Mouse (Mus musculus): ENCODE measurements around the gene Cox6a2. TPM values are rescaled to one million over a fixed set of nuclear protein-coding genes. Genes with fewer than 3 reads are reported as not detected.
A peak's percentile ranks its signal among the peaks of the same experiment; 100 is the strongest.

Cox6a2 gene
- 0.42 and 2.5 TPM in 2 replicates for polyA plus RNA-seq (2012; rRNA removed)

GRCm38 (mm10) chr7:128206152-128206551, at the start of gene Cox6a2:
Gene Cox6a2 (minus strand): TSS chr7:128206387.
- no peak for DNase-seq (ENCODE audit: low read depth)

DNA sequence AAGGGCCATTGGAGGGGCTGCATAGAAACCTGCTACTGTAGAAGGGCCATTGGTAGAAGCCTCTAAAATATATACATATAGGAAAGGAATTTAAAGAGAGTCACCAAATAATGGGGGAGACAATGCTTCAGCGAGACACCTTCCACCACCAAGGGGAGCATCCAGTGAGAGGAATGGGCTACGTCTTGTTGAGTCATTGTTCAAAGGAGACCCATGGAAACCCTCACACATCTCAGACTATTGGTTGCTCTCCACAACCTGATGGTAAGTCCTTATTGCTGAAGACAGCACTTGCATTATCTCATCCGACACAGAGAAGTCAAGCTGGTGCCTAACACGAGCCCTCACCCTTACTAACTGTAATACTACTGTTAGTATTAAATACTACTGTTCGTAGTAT, 49.6 kb upstream of the Cox6a2 start:
- no peak for DNase-seq (ENCODE audit: low read depth)

DNA sequence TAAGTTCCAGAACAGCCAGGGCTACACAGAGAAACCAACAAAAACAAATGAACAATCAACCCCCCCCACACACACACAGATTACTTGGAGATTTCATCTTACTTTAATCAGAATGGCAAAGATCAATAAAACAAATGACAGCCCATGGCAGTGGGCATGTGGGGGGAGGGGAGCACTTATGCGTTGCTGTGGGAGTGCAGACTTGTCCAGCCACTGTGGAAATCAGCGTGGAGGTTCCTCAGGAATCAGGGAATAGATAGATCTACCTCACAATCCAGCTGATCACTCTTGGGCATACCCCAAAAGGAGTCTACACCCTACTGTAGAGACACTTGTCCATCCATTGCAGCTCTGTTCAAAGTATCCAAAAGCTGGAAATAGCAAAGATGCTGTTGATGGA, 48.8 kb upstream of the Cox6a2 start:
- DNase-seq (ENCODE audit: low read depth) = no peak

GRCm38 (mm10) chr7:128252609-128253008, 46.4 kb upstream of the Cox6a2 start:
- DNase-seq (ENCODE audit: low read depth) = no peak

DNA sequence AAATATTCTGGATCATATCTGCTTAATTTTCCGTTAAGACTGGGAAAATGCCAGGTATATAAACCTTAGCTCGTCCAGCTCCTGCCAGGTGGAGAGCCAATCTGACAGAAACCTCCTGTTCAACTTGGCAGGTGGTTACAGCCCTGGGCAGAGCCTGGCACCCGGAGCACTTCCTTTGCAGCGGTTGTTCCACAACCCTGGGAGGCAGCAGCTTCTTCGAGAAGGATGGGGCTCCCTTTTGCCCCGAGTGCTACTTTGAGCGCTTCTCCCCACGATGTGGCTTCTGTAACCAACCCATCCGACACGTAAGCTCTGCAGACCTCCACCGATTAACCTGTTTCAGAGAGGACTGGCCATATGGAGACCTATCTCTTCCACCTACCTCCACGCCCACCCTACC, 45.8 kb upstream of the Cox6a2 start:
- no peak for DNase-seq (ENCODE audit: low read depth)

- DNase-seq (ENCODE audit: low read depth) = no peak
Measured at GRCm38 (mm10) chr7:128249998-128250397, 43.8 kb upstream of the Cox6a2 start.

DNA sequence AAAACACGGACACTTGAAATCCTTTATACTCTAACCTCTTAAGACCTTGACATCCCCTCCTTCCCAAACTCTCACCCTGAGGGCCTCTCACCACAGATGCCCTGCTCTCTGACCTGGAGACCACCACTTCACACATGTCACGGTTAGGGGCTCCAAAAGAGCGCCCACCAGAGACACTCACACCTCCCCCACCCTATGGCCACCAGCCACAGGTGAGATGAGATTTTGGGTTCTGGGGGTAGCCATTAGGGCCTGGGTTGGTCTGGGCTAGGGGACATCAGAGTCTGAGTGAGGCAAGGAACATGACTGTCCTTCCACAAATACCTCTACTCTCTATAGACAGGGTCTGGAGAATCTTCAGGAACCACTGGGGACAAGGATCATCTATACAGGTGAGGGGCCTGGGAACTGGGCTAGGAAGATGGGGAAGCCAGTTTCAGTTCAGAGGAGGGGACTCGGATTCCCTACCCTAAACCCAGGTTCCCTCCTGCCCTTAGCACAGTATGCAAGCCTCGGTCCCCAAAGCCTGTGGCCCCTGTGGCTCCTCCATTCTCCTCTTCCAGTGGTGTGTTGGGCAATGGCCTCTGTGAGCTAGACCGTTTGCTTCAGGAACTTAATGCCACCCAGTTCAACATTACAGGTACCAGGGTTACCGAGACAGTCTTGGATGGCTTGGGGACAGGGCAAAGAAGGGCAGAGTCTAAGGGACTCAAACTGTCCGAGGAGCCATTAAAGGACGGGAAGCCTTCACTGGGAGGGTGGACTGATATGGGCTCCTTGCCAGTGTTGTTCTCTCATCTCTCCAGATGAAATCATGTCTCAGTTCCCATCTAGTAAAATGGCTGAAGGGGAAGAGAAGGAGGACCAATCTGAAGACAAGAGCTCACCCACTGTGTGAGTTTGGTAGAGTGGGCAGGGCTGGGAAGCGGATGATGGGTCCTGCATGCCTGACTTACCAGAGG, 42.2 kb upstream of the Cox6a2 start:
- DNase-seq (ENCODE audit: low read depth) = no peak

DNA sequence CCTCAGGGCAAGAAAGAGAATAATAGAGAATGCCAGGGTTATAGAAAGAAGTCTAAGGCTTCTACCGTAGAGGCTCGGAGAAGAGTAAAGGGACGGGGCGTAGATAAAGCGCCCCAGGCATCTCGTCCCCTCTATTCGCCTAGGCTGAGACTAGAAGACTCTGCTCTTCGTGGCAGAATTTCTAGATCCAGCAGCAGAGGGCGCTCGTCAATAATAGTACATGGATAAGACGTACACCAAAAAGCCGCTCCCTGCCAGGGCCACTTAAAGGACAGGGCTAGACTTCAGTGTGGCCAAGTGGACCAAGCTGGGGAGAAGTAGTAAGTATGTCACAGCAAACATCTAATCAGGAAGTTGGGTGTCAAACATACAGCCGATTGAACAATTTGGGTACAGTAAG, 41.3 kb upstream of the Cox6a2 start:
- DNase-seq (ENCODE audit: low read depth) = no peak

- DNase-seq (ENCODE audit: low read depth) = no peak
Measured at GRCm38 (mm10) chr7:128246496-128247391, 40.6 kb upstream of the Cox6a2 start, which contains the start of gene Tgfb1i1. Gene Tgfb1i1 (plus strand): TSS chr7:128246812.

DNA sequence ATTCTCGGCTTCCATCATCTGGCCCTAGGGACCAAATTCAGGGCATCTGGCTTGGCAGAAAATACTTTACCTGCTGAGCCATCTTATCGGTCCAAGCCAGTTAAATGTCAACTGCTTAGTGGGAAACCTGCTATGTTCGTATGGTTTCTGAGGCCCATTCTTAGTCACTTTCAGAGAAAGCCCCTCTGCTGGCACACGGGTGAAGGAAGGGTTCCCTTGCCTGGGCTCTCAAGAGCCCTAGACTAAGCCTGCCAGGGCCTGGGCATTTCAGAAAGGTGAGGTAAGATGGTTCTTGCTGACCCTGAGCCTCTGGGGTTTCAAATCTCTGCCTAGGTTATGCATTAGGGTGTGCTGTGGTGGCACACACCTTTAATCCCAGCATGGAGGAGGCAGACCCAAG, 39.4 kb upstream of the Cox6a2 start:
- no peak for DNase-seq (ENCODE audit: low read depth)

DNA sequence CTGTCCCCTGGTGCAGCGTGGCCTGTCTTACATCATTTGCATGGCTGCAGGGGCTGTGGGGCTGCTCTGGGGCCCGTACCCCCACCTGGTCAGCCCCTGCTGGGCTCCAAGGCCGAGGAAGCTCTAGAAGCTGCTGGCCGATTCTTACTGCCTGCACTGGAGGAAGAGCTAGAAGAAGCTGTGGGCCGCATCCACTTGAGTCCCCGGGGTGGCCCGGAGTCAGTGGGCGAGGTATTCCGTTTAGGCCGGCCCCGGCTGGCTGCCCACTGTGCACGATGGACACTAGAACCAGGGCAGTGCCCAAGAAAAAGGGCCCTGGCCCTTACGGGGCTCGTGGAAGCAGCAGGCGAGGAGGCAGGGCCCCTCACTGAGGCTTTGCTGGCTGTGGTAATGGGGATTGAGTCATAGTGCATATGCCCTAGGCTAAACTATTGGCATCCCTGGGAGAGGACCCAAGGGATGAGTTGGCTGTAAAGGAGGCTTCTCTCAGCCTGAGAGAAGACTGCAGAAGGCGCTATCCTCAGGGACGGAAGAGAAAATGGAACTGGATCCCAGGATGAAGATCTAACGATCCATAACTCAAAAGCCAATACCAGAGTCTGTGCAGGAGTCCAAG, 38.3 kb upstream of the Cox6a2 start:
- DNase-seq (ENCODE audit: low read depth) = no peak

- DNase-seq (ENCODE audit: low read depth) = no peak
Measured at GRCm38 (mm10) chr7:128243921-128244320, 37.7 kb upstream of the Cox6a2 start.

- DNase-seq (ENCODE audit: low read depth) = no peak
Measured at GRCm38 (mm10) chr7:128242331-128242730, 36.1 kb upstream of the Cox6a2 start.

DNA sequence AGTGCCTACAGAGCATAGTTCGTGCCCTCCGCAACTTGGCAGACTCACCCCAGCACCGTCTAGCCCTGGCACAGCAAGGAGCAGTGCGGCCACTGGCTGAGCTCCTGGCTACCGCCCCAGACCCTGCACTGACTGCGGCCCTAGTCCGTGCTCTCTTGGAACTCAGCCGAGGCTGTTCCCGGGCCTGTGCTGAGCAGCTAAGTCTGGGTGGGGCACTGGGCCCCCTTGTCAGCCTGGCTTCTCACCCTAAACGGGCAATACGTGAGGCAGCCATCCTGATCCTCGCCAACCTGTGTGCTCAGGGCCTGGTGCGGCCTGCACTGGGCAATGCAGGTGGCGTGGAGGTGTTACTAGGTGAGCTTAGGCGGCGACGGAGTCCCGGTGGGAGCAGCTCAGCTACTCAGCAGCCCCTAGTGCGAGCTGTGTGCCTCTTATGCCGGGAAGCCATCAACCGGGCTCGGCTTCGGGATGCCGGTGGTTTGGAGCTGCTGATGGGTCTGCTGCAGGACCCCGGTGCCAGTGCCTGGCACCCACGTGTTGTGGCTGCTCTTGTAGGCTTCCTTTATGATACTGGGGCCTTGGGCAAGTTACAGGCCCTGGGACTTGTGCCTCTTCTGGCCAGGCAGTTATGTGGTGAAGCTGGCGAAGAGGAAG, 34.1 kb upstream of the Cox6a2 start:
- no peak for DNase-seq (ENCODE audit: low read depth)

- no peak for DNase-seq (ENCODE audit: low read depth)
Measured at GRCm38 (mm10) chr7:128238991-128239390, 32.8 kb upstream of the Cox6a2 start.

DNA sequence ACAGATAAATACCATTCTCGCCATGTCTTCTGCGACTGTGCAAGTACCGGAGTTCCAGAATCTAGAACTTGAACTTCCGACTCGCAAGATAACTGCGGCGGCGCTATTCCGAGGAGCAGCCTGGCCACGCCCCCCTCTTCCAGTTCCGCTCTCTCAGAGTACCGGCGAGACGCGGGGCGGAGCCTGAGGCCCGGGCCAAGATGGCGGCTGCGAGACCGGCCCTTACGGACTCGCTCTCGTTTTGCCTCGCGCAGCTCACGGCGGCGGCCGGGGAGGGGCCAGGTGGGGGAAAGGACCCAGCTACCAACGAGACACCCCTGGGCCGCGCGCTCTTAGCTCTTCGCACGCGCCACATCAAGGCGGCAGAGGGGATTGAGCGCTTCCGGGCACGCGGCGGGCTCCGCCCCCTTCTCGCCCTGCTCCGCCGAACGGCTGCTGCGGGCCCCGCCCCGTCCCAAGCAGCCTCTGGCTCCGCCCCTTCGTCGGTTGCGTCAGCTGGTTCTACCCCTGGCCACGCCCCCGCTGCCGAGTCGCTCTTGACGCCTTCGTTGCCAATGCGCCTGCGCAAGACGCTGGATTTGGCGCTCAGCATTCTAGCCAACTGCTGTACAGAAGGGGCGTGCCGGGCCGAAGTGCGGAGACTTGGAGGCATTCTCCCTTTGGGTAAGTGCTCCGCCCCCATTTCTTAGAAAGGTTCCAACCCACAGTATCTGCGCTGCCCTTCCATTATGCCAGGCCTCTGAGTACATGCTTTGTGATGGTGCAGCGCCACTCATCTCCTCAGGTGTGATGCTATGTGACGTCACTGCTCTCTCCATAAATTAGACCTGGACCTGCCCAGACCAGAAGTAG, 32.0 kb upstream of the Cox6a2 start, which contains the start of gene 9130023H24Rik:
Gene 9130023H24Rik (minus strand): TSS at position 105 of the 852 bp plus-strand sequence.
- peak; percentile 79 for DNase-seq (ENCODE audit: low read depth)

- DNase-seq (ENCODE audit: low read depth) = no peak
Measured at GRCm38 (mm10) chr7:128237593-128237926, 31.4 kb upstream of the Cox6a2 start.

DNA sequence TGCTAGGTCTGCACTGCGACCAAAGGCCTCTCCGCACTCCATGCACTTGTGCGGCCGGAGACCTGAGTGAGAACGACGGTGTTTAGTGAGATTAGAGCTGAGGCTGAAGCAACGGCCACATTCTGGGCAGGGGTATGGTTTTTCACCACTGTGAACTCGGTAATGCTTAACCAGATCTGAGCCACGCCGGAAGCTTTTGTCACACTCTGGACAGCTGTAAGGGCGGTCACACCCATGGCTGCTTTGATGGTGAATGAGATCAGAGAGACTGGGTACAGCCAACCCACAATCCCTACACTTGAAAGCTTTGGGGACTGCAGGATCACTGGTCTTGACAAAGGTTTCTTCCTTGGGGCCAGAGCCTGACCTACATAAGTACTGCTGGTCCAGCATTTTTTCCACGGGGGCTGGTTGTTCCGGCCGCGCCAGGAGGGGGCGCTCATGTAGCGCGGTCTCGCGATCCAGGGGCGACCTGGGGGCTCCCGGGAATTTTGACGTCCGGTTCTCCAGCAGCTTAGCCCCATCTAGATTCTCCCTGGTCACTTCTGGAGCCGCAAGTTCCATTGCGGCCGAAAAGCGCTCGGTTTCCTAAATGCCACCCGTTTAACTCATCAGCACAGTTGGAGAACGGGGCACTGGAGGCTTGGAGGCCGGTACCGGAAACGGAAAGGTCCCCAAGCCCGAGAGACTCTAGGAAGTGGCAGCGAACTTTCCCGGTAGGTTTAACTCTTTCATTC, 30.8 kb upstream of the Cox6a2 start, which contains the start of gene Armc5:
Gene Armc5 (plus strand): TSS at position 487 of the 737 bp plus-strand sequence.
- DNase-seq (ENCODE audit: low read depth) = no peak

DNA sequence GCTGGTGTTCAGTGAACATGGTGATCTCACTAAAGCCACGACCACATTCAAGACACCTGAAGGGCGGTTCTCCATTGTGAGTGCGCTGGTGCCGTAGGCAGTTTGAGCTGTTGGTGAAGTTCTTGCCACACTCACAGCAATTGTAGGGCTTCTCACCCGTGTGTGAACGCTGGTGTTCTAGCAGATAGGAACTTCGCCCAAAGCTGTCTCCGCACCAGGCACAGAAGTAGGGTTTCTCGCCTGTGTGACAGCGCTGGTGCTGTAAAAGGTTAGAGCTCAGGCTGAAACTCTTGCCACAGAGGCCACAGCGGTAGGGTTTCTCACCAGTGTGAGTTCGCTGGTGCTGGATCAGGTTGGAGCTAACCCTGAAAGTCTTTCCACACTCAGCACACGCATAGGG, 30.2 kb upstream of the Cox6a2 start:
- DNase-seq (ENCODE audit: low read depth) = no peak

DNA sequence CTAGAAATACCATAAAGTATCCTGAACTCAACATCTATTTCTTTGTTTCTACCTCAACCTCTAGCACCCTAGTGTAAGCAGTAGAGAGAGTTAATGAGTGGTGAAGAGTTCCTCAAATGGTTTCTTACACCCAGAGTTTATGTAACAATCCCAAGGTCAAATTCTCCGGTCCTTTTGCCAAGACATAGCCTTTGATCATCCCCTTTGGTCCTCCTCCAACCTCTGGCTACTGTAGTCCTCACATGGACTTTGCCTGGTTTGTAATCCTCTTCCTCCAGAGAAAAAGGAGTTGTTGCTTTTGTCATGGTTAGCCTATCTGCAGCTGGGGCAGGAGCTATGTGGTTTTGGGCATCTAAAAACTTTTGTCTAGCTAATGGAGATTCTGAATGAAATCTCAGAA, 29.3 kb upstream of the Cox6a2 start:
- no peak for DNase-seq (ENCODE audit: low read depth)
